Mouse (Mus musculus): ENCODE data around the gene Fbxw21. TPM values are rescaled to one million over a fixed set of nuclear protein-coding genes. Genes with fewer than 3 reads are reported as not detected.
"Not testable (repeated sequence)": the region's sequence is repeated elsewhere in the genome, so short reads cannot be mapped to it uniquely, and the experiment has no call there.

Fbxw21 gene
- not detected for polyA plus RNA-seq (2012; fragmentation: generic; extraction: Trizol)
- long read RNA-seq, experiment 1, result 0 reads
- long read RNA-seq, experiment 2, result 0 reads

- Histone ChIP-seq H3ac (ENCODE audit: control insufficient read depth, insufficient read length, low read depth) (no peak within 1 kb of the TSS), H3K79me2 (ENCODE audit: control insufficient read depth, insufficient read depth) (no peaks in the 10 kb centered on the region), H3K79me3 (ENCODE audit: low read depth) (no peaks in the 10 kb centered on the region), H3K27me3 (ENCODE audit: control insufficient read depth, insufficient read depth, insufficient read length) (no peaks in the 10 kb centered on the region), H3K36me3 (ENCODE audit: control insufficient read depth, insufficient read depth) (no peaks in the 10 kb centered on the region), H3K4me3 (ENCODE audit: insufficient read depth, poor library complexity, severe bottlenecking) (no peak within 1 kb of the TSS)
- no peak for TF ChIP-seq MYOG (IDR thresholded peaks at IDR 0.05; ENCODE audit: control insufficient read depth, extremely low read depth, insufficient read length)
- no peak for TF ChIP-seq USF1 (IDR thresholded peaks at IDR 0.05; ENCODE audit: low read depth)
- TF ChIP-seq FOSL1 (IDR thresholded peaks at IDR 0.05; ENCODE audit: insufficient read depth, low read length, poor library complexity, severe bottlenecking), result no peak
- no peak for TF ChIP-seq CEBPB (IDR thresholded peaks at IDR 0.05; ENCODE audit: low read depth)
- TF ChIP-seq CTCF (IDR thresholded peaks at IDR 0.05; ENCODE audit: control insufficient read depth, insufficient read depth, insufficient read length), result no peak
- TF ChIP-seq MAX (IDR thresholded peaks at IDR 0.05), result no peak
- no peak for TF ChIP-seq MYOD1 (IDR thresholded peaks at IDR 0.05; ENCODE audit: control insufficient read depth, insufficient read length, low read depth)
These were observed at the start of gene Fbxw21 for GRCm38 (mm10) chr9:109161941-109162340. Gene Fbxw21 (minus strand): TSS chr9:109162041.

GRCm38 (mm10) chr9:109201347-109201746 is 39.5 kb upstream of the Fbxw21 start:
- not testable (repeated sequence) for H3K36me3 ChIP-seq (ENCODE audit: control insufficient read depth, insufficient read depth); H3K4me3 ChIP-seq (ENCODE audit: insufficient read depth, poor library complexity, severe bottlenecking)

GRCm38 (mm10) chr9:109200349-109200748 is 38.5 kb upstream of the Fbxw21 start:
- H3K36me3 ChIP-seq (ENCODE audit: control insufficient read depth, insufficient read depth), result no peaks in the 10 kb centered on the region
- TF ChIP-seq CEBPB (IDR thresholded peaks at IDR 0.05; ENCODE audit: low read depth) (no peak), CTCF (IDR thresholded peaks at IDR 0.05; ENCODE audit: control insufficient read depth, insufficient read depth, insufficient read length) (no peak), MYOG (IDR thresholded peaks at IDR 0.05; ENCODE audit: control insufficient read depth, extremely low read depth, insufficient read length) (no peak), USF1 (IDR thresholded peaks at IDR 0.05; ENCODE audit: low read depth) (no peak), FOSL1 (IDR thresholded peaks at IDR 0.05; ENCODE audit: insufficient read depth, low read length, poor library complexity, severe bottlenecking) (no peak), MAX (IDR thresholded peaks at IDR 0.05) (no peak), MYOD1 (IDR thresholded peaks at IDR 0.05; ENCODE audit: control insufficient read depth, insufficient read length, low read depth) (no peak)
- no peaks in the 10 kb centered on the region for H3K79me3 ChIP-seq (ENCODE audit: low read depth)
- no peak overlapping the region for H3K4me3 ChIP-seq (ENCODE audit: insufficient read depth, poor library complexity, severe bottlenecking)
- H3K27me3 ChIP-seq (ENCODE audit: control insufficient read depth, insufficient read depth, insufficient read length), result no peaks in the 10 kb centered on the region
- H3ac ChIP-seq (ENCODE audit: control insufficient read depth, insufficient read length, low read depth), result no peak overlapping the region
- no peaks in the 10 kb centered on the region for H3K79me2 ChIP-seq (ENCODE audit: control insufficient read depth, insufficient read depth)

More at GRCm38 (mm10) chr9:109201347-109201746, 39.5 kb upstream of the Fbxw21 start:
- H3K79me3 ChIP-seq (ENCODE audit: low read depth); H3K79me2 ChIP-seq (ENCODE audit: control insufficient read depth, insufficient read depth); H3ac ChIP-seq (ENCODE audit: control insufficient read depth, insufficient read length, low read depth); H3K27me3 ChIP-seq (ENCODE audit: control insufficient read depth, insufficient read depth, insufficient read length): not testable (repeated sequence)

- Histone ChIP-seq H3ac (ENCODE audit: control insufficient read depth, insufficient read length, low read depth) (no peak overlapping the region), H3K79me2 (ENCODE audit: control insufficient read depth, insufficient read depth) (no peaks in the 10 kb centered on the region), H3K79me3 (ENCODE audit: low read depth) (no peaks in the 10 kb centered on the region), H3K4me3 (ENCODE audit: insufficient read depth, poor library complexity, severe bottlenecking) (no peak overlapping the region), H3K36me3 (ENCODE audit: control insufficient read depth, insufficient read depth) (no peaks in the 10 kb centered on the region), H3K27me3 (ENCODE audit: control insufficient read depth, insufficient read depth, insufficient read length) (no peaks in the 10 kb centered on the region)
- TF ChIP-seq MYOG (IDR thresholded peaks at IDR 0.05; ENCODE audit: control insufficient read depth, extremely low read depth, insufficient read length) (no peak), FOSL1 (IDR thresholded peaks at IDR 0.05; ENCODE audit: insufficient read depth, low read length, poor library complexity, severe bottlenecking) (no peak), CTCF (IDR thresholded peaks at IDR 0.05; ENCODE audit: control insufficient read depth, insufficient read depth, insufficient read length) (no peak), CEBPB (IDR thresholded peaks at IDR 0.05; ENCODE audit: low read depth) (no peak), MAX (IDR thresholded peaks at IDR 0.05) (no peak), USF1 (IDR thresholded peaks at IDR 0.05; ENCODE audit: low read depth) (no peak), MYOD1 (IDR thresholded peaks at IDR 0.05; ENCODE audit: control insufficient read depth, insufficient read length, low read depth) (no peak)
These were observed 37.5 kb upstream of the Fbxw21 start for GRCm38 (mm10) chr9:109199353-109199752.

GRCm38 (mm10) chr9:109195875-109196274 is 34.0 kb upstream of the Fbxw21 start, which contains the start of gene Fbxw13:
Gene Fbxw13 (minus strand): TSS chr9:109195975.
- H3K36me3 ChIP-seq (ENCODE audit: control insufficient read depth, insufficient read depth); H3ac ChIP-seq (ENCODE audit: control insufficient read depth, insufficient read length, low read depth); H3K27me3 ChIP-seq (ENCODE audit: control insufficient read depth, insufficient read depth, insufficient read length); H3K4me3 ChIP-seq (ENCODE audit: insufficient read depth, poor library complexity, severe bottlenecking); H3K79me3 ChIP-seq (ENCODE audit: low read depth); H3K79me2 ChIP-seq (ENCODE audit: control insufficient read depth, insufficient read depth): not testable (repeated sequence)

- Histone ChIP-seq H3K27me3 (ENCODE audit: control insufficient read depth, insufficient read depth, insufficient read length) (no peaks in the 10 kb centered on the region), H3K4me3 (ENCODE audit: insufficient read depth, poor library complexity, severe bottlenecking) (no peak overlapping the region), H3K79me2 (ENCODE audit: control insufficient read depth, insufficient read depth) (no peaks in the 10 kb centered on the region), H3K79me3 (ENCODE audit: low read depth) (no peaks in the 10 kb centered on the region), H3ac (ENCODE audit: control insufficient read depth, insufficient read length, low read depth) (no peak overlapping the region), H3K36me3 (ENCODE audit: control insufficient read depth, insufficient read depth) (no peaks in the 10 kb centered on the region)
- TF ChIP-seq CEBPB (IDR thresholded peaks at IDR 0.05; ENCODE audit: low read depth) (no peak), USF1 (IDR thresholded peaks at IDR 0.05; ENCODE audit: low read depth) (no peak), MYOG (IDR thresholded peaks at IDR 0.05; ENCODE audit: control insufficient read depth, extremely low read depth, insufficient read length) (no peak), FOSL1 (IDR thresholded peaks at IDR 0.05; ENCODE audit: insufficient read depth, low read length, poor library complexity, severe bottlenecking) (no peak), MAX (IDR thresholded peaks at IDR 0.05) (no peak), CTCF (IDR thresholded peaks at IDR 0.05; ENCODE audit: control insufficient read depth, insufficient read depth, insufficient read length) (no peak), MYOD1 (IDR thresholded peaks at IDR 0.05; ENCODE audit: control insufficient read depth, insufficient read length, low read depth) (no peak)
These were observed 15.4 kb upstream of the Fbxw21 start for GRCm38 (mm10) chr9:109177208-109177607.

Measured in C2C12 (cell line).